Mouse (Mus musculus) cerebellum, adult 2 months (tissue): ENCODE results near the gene Birc2.

Experiments
- CTCF ChIP-seq: fragments of 200-500 bp; IDR thresholded peaks from 2 replicates; pipeline ENCODE4 v1.5.1; 2011; ENCODE audit warnings: low read depth, mild to moderate bottlenecking, control low read depth, low read length, moderate library complexity, borderline replicate concordance; ENCODE audit not compliant: insufficient read depth
- POLR2A ChIP-seq: fragments of 200-500 bp; IDR thresholded peaks from 2 replicates; pipeline ENCODE4 v1.6.1; 2011; ENCODE audit warnings: low read length, control low read depth, borderline replicate concordance; ENCODE audit not compliant: insufficient read depth

GRCm38 (mm10) chr9:7851841-7852240 is 15.0 kb upstream of the Birc2 start:
- no peak for TF ChIP-seq POLR2A
- no peak for TF ChIP-seq CTCF
